Mouse (Mus musculus) olfactory bulb, adult 2 months (tissue): ENCODE measurements around the gene Ubp1. TPM values are rescaled to one million over a fixed set of nuclear protein-coding genes. Genes with fewer than 3 reads are reported as not detected.
A peak's percentile ranks its signal among the peaks of the same experiment; 100 is the strongest.

Experiments used
- H3K27ac ChIP-seq: fragments of 200-500 bp; 2 replicates; pipeline ENCODE4 v1.5.1; 2012; ENCODE audit warnings: low read depth, low read length; ENCODE audit not compliant: insufficient read depth
- H3K4me1 ChIP-seq: fragments of 200-500 bp; 2 replicates; pipeline ENCODE4 v1.6.1; 2012; ENCODE audit warnings: low read length; ENCODE audit not compliant: control insufficient read depth, insufficient read depth
- H3K4me3 ChIP-seq: fragments of 200-500 bp; 2 replicates; pipeline ENCODE4 v1.5.1; 2012; ENCODE audit warnings: mild to moderate bottlenecking, low read depth, low read length, moderate library complexity; ENCODE audit not compliant: insufficient read depth
- CTCF ChIP-seq: fragments of 200-500 bp; IDR thresholded peaks from 2 replicates; pipeline ENCODE4 v1.5.1; 2012; ENCODE audit warnings: low read depth, mild to moderate bottlenecking, low read length, moderate library complexity; ENCODE audit not compliant: insufficient read depth
- POLR2A ChIP-seq: fragments of 200-500 bp; IDR thresholded peaks from 2 replicates; pipeline ENCODE4 v1.6.1; 2012; ENCODE audit warnings: mild to moderate bottlenecking, low read depth, low read length, moderate library complexity; ENCODE audit not compliant: insufficient read depth
- WGBS: fragments of 180-500 bp; shearing (Covaris S2); methylation state at CpG from one replicate; pipeline ENCODE4 v1.1.7; 2018; 5-methylcytosine and 5-hydroxymethylcytosine counted together
- polyA plus RNA-seq: library from polyadenylated mRNA; stranded (reverse); fragments of >200 nt; gene quantifications from 2 replicates; pipeline ENCODE4 v1.2.4, GENCODE M21; 2012; ENCODE audit warnings: low replicate concordance; ENCODE audit not compliant: missing spikeins, insufficient read depth, insufficient read length

The Ubp1 gene
- polyA plus RNA-seq, 1 experiment: not detected

DNA sequence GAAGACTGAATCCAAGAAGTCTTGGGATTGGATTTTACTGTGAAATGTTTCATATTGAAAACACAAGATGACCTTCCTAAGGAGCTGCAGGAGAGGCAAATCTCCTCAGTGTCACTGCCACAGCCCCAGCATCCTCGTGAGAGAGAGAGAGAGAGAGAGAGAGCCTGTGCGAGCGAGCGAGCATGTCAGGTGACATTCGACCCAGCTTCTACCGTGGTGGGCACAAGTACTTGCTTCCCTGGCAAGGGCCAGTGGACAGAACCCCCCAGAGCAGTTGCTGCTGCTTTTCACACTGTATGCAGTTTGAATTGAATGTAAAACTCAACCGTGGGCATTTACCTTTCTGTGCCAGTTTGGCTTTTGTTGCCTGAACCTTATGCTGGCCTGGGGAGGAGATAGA is 44.7 kb downstream of the Ubp1 start:
- H3K4me3 ChIP-seq: no peak overlapping the region
- no peak overlapping the region for H3K27ac ChIP-seq
- no peak for TF ChIP-seq POLR2A
- TF ChIP-seq CTCF: no peak
- no peaks in the 10 kb centered on the region for H3K4me1 ChIP-seq
- 78% methylated on average over 7 of the region's 7 CpGs for WGBS

DNA sequence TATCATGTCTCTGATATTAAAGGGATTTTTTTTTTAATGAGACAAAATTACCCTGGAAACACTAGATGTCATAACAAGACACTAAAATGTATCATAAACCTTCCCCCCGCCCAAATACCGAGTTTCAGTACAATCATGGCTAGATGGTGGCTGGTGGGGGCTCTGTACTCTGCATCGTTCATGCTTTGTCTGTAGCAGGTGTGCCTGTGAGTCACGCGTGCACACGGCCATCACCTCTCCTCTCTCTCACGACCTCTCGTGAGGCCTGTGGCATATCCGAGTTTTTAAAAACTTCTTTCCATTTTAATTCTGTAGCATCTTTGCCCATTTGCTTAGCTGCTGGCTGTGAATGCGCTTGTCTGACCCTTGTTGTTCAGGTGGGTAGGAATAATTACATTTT is 45.5 kb downstream of the Ubp1 start:
- H3K4me1 ChIP-seq: peaks cover 4% of the 10 kb centered on the region
- no peak overlapping the region for H3K4me3 ChIP-seq
- H3K27ac ChIP-seq: no peak overlapping the region
- no peak for TF ChIP-seq CTCF
- TF ChIP-seq POLR2A: no peak
- WGBS: 73% methylated on average over 10 of the region's 10 CpGs

- TF ChIP-seq CTCF (no peak), POLR2A (no peak)
- Histone ChIP-seq H3K27ac (no peak overlapping the region), H3K4me1 (peaks cover 10% of the 10 kb centered on the region), H3K4me3 (no peak overlapping the region)
- 48% methylated on average over 11 of the region's 11 CpGs for WGBS
Measured at GRCm38 (mm10) chr9:113977225-113977840, 46.6 kb downstream of the Ubp1 start.

DNA sequence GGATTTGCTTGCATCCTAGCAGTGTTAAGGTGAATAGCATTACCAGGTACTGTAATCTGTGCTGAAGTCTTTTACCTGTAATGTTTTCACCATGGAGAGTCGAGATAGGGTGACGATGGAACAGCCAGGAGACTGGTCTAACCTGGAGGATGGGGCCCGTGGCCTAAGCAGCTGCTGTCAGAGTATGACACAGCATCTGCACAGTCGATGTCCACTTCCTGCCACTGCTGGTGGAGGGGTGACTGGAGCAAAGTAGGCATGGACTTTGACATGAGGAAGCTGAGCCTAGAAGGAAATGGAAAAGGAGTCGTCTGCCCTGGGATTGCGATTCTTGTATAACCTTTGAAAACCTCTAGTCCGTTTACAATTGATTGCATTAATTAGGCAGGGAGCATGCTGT is 47.9 kb downstream of the Ubp1 start:
- Histone ChIP-seq H3K4me3 (no peak overlapping the region), H3K4me1 (peaks cover 10% of the 10 kb centered on the region), H3K27ac (no peak overlapping the region)
- TF ChIP-seq POLR2A: no peak
- TF ChIP-seq CTCF: no peak
- 69% methylated on average over 7 of the region's 7 CpGs for WGBS

- TF ChIP-seq CTCF (no peak), POLR2A (no peak)
- Histone ChIP-seq H3K4me1 (peaks cover 10% of the 10 kb centered on the region), H3K4me3 (no peak overlapping the region), H3K27ac (no peak overlapping the region)
- 93% methylated on average over 13 of the region's 13 CpGs for WGBS
Measured at GRCm38 (mm10) chr9:113979356-113979755, 48.6 kb downstream of the Ubp1 start.

DNA sequence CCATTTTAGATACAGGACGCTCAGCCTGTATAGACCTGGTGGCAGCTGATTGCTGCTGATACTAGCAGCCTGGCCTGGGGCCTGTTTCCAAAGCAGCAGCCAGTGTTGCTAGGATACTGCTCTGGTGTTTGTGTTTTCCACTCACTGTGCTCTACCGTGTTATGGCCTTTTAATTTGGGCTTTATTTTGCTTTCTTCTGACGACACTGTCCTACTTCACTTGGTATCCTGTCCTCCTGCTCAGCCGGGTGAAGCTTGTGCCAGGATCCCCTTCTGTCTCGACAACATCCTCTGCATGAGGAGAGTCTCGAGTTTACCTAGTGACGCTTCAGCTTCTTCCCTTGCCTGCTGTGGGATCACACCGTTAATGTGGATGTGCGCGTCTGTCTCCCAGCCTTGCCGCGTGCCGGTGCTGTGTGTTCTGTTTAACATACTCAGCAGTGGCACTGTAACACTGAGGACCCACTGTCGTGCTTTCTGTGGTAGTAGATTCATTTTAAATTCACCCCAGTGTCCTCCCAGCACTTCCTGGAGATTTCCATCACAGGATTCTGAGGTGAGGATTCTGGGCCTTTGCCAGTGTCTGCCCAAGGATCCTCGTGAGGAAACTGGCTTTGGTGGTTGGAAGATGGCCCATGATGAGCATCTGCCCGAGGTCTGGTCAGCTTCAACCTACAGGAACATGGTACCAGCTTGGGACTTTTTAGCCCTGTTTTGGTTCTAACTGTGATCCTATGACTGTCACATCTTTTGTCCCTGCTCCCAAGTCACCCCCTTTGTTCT is 50.6 kb downstream of the Ubp1 start:
- Histone ChIP-seq H3K4me3 (no peak overlapping the region), H3K27ac (0 out of 2 replicates have a peak overlapping the region, but pooled peaks have one; percentile 17), H3K4me1 (peaks cover 10% of the 10 kb centered on the region)
- no peak for TF ChIP-seq CTCF
- no peak for TF ChIP-seq POLR2A
- 22% methylated on average over 16 of the region's 16 CpGs for WGBS

DNA sequence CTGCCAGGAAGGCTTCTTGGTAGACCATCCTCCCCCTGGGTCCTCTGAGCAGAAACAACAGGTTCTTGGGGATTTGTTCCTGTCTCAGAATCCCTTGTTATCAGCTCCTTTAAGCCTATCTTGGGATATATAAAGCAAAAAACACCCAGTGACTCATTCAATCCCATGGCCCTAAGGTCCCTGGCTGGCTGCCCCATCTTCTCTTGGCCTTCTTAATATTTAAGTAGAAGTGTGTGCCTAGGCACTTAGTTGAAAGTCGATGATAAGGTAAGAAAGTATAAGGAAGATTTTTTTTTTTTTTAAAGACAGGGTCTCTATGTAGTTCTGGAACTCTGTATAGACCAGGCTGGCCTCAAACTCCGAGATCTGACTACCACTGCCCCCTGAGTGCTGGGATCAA is 51.7 kb downstream of the Ubp1 start:
- peaks cover 10% of the 10 kb centered on the region for H3K4me1 ChIP-seq
- no peak overlapping the region for H3K4me3 ChIP-seq
- 86% methylated on average over 2 of the region's 2 CpGs for WGBS
- H3K27ac ChIP-seq: no peak overlapping the region
- TF ChIP-seq POLR2A (no peak), CTCF (no peak)

DNA sequence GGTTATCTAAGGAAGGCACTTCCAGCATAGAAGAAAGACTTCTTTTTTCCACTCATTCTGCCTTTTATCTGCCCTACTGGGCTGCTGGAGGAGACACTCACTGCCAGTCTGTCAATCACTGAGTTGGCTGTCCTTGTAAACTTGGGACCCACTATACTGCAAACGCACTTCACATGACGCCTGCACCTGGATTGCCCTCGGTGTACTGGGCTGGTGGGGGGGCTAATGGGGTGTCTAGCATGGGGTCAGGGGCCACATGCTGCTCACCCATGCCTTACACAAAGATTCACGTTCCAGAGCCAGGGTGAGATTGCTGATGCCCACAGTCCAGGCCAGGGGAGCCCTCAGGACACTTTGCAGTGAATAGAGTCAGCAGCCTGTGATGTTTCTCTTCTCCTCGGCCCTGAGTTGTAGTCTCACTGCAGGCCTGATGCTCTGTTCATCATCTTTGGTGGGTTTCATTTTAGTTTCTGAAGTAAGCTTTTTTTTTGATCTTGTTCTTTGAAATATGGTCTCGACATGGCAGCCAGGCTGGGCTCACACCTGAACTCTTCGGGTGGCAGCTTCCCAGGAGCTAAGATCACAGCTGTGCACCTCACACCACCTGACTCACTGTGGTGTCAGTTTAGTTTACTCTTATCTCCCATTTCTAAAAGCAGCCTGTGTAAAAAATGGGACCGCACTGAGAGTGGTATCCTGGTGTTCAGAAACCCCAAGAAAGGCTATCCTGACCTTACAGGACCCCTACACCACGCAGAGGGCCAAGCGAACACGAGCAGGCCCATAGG is 52.3 kb downstream of the Ubp1 start:
- Histone ChIP-seq H3K4me1 (peaks cover 10% of the 10 kb centered on the region), H3K27ac (no peak overlapping the region), H3K4me3 (no peak overlapping the region)
- no peak for TF ChIP-seq CTCF
- no peak for TF ChIP-seq POLR2A
- WGBS: 76% methylated on average over 11 of the region's 11 CpGs

DNA sequence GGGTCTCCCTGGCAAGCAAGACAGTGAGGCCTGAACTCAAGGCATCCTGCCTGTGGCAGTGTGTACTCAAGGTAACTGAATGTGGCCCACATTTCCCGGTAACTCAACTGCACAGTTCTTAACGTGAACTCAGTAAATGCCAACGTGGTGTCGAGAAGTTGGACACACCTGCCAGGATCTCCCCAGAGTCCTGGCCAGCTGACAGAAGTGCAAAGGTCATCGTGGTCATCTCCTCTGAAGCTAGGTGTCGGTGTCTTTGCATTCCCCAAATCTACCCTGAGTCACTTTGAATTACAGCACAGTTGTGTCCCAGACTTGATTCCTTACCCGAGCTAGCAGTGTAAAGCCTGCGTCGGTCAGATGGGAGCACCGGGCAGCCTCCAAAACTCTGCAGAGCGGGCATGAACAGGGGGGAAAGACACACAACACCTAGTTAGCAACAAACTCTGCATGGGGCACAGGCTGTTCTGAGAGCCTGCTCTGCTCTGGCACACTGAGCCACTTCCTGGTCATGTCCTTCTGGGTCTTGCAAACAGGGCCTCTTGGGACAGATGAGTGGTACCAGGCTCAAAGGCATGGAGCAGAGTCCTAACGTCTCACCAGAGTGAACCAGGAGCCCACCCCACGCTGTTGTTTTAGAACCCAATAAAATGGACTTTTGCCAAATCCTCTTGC is 54.3 kb downstream of the Ubp1 start:
- Histone ChIP-seq H3K4me3 (no peak overlapping the region), H3K27ac (no peak overlapping the region), H3K4me1 (peaks cover 10% of the 10 kb centered on the region)
- TF ChIP-seq POLR2A (no peak), CTCF (no peak)
- WGBS: 83% methylated on average over 13 of the region's 13 CpGs
